Mouse (Mus musculus) frontal cortex, postnatal 25 days (tissue): ENCODE results near the gene Tlr13.

Experiments
- DNase-seq, 2 experiments: peaks; one replicate each; pipeline ENCODE4 v3.0.0; 2022; ENCODE audit warnings: low spot score in 2 of 2

Gene Tlr13

GRCm38 (mm10) chrX:106142936-106143335 is at the start of gene Tlr13:
TSS of gene Tlr13 (plus strand) at chrX:106143204.
- no peak for DNase-seq

- no peak for DNase-seq
These were observed 37.5 kb upstream of the Tlr13 start for GRCm38 (mm10) chrX:106105464-106105863.

- no peak for DNase-seq
These were observed 29.1 kb upstream of the Tlr13 start for GRCm38 (mm10) chrX:106113881-106114280.

GRCm38 (mm10) chrX:106114674-106115073 is 28.3 kb upstream of the Tlr13 start:
- DNase-seq: no peak

- no peak for DNase-seq
These were observed 20.2 kb upstream of the Tlr13 start for GRCm38 (mm10) chrX:106122823-106123222.

- no peak for DNase-seq
These were observed 14.7 kb upstream of the Tlr13 start for GRCm38 (mm10) chrX:106128283-106128682.

- no peak for DNase-seq
These were observed 13.1 kb upstream of the Tlr13 start for GRCm38 (mm10) chrX:106129877-106130276.

- no peak for DNase-seq
These were observed 8.1 kb upstream of the Tlr13 start for GRCm38 (mm10) chrX:106134916-106135315.

- no peak for DNase-seq
These were observed 7.5 kb upstream of the Tlr13 start for GRCm38 (mm10) chrX:106135484-106135883.

- DNase-seq: no peak
These were observed 7.0 kb upstream of the Tlr13 start for GRCm38 (mm10) chrX:106135916-106136575.

GRCm38 (mm10) chrX:106139309-106140070 is 3.5 kb upstream of the Tlr13 start:
- DNase-seq: no peak

- DNase-seq: no peak
These were observed 5.2 kb downstream of the Tlr13 start for GRCm38 (mm10) chrX:106148185-106148584.

- no peak for DNase-seq
These were observed 6.5 kb downstream of the Tlr13 start for GRCm38 (mm10) chrX:106149460-106149859.

- DNase-seq: no peak
These were observed 11.2 kb downstream of the Tlr13 start for GRCm38 (mm10) chrX:106154180-106154586.

GRCm38 (mm10) chrX:106155892-106156291 is 12.9 kb downstream of the Tlr13 start:
- DNase-seq: no peak

- no peak for DNase-seq
These were observed 21.0 kb downstream of the Tlr13 start for GRCm38 (mm10) chrX:106163995-106164394.

GRCm38 (mm10) chrX:106164555-106164954 is 21.6 kb downstream of the Tlr13 start:
- no peak for DNase-seq

GRCm38 (mm10) chrX:106165089-106165488 is 22.1 kb downstream of the Tlr13 start:
- no peak for DNase-seq

- DNase-seq: peak; percentile 44 to 56
These were observed 28.3 kb downstream of the Tlr13 start for GRCm38 (mm10) chrX:106171106-106171852.

GRCm38 (mm10) chrX:106171853-106172154 is 28.8 kb downstream of the Tlr13 start:
- DNase-seq: no peak

- DNase-seq: no peak
These were observed 33.3 kb downstream of the Tlr13 start for GRCm38 (mm10) chrX:106176331-106176730.

- no peak for DNase-seq
These were observed 41.3 kb downstream of the Tlr13 start for GRCm38 (mm10) chrX:106184279-106184678.

GRCm38 (mm10) chrX:106185706-106186105 is 42.7 kb downstream of the Tlr13 start:
- DNase-seq: no peak
